Mouse (Mus musculus): ENCODE data around the gene Capg.

- no peak for TF ChIP-seq POLR2A (IDR thresholded peaks at IDR 0.05; ENCODE audit: extremely low read depth, insufficient read depth, low read length)
- no peak for TF ChIP-seq CTCF (IDR thresholded peaks at IDR 0.05; ENCODE audit: extremely low read depth, insufficient read depth, low read length)
These were observed 24.5 kb downstream of the Capg start for GRCm38 (mm10) chr6:72568736-72569135.
